Mouse (Mus musculus): Measurements from ENCODE around the gene Gm20388.

The Gm20388 gene

DNA sequence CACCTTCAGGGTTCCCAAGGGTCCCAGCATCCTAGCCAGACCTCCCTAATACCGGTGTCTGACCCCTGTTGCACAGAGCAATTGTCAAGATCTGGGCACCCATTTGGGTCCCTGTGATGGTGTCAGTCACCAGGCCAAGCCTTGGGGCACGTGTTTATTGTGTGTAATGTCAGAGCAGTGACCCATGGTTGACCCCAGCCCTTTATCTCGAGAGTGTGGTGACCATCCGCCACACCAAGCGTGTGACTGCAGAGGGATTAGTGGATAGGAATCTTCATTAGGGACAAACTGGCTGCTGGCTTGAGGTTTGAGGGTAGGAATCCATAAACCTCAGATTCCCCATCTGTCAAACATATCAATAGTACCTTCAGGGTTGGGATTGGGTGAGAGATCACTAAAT is 2758.7 kb downstream of the Gm20388 start:
- DNase-seq (ENCODE audit: low read depth, low spot score), result no peak

DNA sequence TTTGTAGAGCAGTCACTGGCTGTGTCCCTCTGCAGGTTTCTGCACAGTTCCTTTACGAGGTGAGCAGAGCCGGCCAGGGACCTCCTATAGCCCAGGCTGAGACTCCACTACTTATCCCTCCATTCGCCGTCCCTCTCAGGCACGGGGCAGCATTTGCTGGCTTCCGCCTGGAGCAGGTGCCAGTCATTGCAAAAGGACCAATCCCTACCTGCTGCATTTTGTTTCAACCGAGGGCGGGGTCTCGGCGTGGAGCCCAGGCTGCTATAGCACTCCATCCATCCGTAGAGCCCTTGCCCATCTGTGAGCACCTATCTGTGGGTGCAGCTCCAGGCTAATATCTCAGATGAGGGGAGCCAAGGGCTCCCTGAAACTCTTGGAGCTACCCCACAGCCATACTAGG is 2759.4 kb downstream of the Gm20388 start:
- no peak for DNase-seq (ENCODE audit: low read depth, low spot score)

DNA sequence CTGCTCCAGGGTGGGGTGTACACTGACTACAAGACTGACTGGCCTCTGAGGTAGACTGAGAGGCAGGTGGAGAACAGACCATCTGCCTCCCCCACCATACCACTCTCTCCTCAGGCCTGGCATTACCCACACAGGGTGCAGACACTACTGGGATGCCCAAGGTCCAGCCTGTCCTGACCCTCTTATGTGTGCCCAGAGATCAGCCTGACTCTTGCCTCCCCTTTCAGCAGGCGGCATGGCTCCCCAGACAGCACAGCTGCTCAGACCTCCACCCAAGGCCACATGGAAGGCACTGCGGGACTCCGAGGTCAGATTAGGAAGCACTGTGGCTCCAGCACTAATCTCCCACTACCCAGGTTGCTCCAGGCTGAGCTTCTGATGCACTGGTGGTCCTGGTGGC is 2760.1 kb downstream of the Gm20388 start:
- DNase-seq (ENCODE audit: low read depth, low spot score), result no peak

DNA sequence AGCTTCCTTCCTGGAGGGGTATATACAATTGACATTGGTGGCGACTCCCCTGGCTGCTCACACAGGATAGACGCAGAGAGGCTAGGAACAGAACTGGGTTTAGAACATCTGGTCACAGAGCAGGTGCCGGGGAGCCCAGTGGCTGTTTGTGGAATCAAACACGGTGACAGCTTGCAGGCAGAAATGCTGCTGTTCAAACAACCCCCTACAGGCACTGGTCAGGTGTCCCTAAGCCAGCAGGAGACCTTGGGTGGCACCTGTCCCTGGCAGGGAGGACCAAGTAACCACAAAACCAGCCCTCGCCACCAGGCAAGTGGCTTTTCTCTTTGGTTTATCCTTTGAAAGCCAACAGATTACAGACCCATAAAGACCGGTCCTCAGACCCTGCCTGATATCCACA is 2761.3 kb downstream of the Gm20388 start:
- no peak for DNase-seq (ENCODE audit: low read depth, low spot score)

DNA sequence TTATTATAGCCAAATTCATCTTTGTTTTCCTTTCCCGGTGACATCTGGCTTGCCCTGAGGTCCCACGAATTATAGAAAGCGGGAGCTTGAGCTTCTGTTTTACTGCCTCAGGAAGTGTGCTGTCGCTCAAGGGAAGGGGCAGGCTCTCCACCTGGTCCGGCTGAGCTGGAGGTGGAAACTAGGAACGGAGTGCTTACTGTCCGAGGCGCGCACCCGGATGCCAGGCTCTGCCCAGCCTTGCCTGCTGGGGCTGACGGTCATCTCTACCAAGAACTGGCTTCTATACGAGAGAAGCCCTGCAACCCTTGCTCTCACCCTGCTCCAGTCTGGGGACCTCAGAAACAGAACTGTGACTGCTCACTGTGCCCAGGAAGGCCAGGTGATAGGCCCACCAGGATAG is 2763.3 kb downstream of the Gm20388 start:
- DNase-seq (ENCODE audit: low read depth, low spot score), result no peak

DNA sequence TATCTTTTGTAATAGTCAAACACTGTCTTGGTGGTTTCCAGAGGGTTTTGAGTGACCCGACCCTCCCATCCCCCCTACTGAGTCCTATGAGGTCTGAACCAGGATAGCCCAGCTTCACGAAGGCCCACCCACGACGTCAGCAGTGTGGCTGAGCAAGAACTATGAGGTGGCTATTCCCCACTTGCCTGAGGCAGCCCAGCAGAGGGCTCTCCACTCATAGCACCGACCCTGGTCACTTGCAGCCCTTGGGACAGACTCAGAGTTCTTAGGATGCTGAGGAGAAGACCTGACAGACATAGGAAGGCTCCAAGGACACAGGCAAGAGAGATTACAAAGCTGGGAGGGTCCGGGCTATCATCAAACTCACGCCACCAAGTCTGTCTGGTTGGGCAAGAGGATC is 2764.4 kb downstream of the Gm20388 start:
- DNase-seq (ENCODE audit: low read depth, low spot score), result no peak

DNA sequence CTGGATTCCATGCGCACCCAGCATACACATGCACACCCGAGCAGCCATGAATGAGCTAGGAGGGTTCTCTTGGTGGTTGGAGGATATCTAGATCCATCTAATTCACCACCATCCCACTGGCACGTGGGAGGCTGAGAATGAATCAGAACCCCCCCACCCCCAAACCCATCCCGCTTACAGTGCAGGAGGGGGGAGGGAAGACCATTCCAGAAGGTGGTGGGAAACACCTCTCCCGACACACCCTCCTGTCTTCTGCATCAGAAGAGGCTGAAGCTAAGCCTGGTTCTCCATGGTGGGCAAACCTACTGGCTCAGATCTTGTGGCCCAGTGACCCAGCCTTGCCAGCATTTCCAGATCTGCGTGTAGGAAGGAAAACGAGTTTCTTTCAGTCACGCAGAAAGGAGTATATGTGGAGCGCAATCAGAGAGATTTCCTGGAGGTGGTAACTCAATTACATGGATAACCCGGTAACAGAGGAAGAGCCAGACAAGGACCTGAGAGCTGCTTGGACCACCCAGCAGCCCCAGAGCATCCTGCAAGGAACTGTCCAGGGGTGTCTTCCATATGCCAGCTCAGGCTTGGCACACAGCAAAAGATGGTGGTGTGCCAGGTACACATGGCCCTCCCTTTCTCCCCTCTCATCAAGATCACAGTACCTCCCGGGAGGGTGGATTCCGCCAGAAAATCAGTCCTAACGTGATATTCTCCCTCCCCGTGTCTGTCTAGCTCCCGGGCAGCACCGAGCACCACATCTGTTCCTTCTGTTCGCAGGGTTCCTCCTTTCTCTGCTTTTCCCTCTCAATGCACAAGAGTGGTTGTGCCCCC is 2765.2 kb downstream of the Gm20388 start:
- no peak for DNase-seq (ENCODE audit: low read depth, low spot score)

DNA sequence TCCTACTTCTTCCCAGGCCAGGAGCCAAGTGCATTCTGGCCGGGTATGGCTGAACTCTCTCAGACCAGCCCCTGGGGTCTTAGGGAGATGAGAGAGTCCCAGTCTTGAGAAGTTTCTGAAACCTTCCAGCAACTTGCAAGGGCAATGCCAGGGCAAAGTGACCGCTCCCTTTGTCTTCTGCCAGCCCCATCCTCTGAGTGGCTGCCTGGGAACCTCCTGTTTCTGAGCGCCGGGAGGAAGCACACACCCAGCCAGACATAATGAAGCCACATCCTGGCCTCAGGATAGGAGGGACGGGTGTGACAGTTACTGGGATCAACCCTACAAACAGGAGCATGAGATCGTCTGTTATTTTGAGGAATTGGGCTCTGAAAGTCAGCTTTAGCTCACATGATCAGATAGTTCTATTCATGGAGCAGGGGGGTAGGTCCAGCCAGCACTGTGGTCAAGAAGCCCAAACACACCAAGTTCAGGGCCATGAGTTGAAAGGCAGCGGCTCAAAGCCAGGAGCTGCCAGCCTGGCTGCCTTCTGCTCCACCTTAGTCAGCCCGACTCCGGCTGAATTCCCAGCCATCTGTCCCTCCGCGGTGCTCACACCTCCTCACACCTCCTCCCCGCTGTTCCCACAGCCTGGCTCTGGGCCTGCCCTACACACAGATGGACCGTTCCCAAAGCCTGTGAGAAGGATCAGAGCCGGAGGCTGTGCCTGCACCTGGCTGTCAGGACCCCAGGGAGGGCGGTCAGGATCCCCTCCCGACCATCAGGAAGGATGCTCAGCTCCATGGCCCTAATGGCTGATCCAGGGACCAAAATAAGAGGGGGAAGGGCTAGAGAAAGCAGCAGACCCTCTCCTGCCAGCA is 2766.2 kb downstream of the Gm20388 start:
- no peak for DNase-seq (ENCODE audit: low read depth, low spot score)

DNA sequence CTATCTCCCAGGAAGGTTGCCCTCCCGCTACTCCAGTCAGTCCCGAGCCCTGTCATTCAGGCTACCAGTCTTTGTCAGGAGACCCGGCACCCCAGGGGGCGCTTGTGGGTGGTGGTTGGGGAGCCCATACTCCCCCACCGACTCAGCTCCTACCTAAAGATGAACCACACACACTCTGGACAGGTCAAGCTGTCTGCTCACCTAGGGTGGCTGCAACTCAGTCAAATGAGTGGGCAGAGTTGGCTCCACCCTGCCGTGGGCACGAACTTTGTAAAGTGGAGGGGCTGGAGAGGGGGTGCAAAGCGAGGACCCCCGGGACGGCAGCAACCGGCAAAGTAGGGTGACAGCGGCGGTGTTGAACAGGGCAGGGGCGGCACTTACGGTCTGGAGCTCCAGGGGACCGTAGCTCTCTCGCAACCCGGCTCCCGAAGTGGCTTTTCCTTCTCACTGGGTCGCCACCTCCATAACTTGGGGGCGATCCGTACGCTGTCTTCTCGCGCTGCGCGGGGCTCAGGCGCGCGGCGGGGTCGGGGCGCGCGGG is 2766.9 kb downstream of the Gm20388 start:
- no peak for DNase-seq (ENCODE audit: low read depth, low spot score)

DNA sequence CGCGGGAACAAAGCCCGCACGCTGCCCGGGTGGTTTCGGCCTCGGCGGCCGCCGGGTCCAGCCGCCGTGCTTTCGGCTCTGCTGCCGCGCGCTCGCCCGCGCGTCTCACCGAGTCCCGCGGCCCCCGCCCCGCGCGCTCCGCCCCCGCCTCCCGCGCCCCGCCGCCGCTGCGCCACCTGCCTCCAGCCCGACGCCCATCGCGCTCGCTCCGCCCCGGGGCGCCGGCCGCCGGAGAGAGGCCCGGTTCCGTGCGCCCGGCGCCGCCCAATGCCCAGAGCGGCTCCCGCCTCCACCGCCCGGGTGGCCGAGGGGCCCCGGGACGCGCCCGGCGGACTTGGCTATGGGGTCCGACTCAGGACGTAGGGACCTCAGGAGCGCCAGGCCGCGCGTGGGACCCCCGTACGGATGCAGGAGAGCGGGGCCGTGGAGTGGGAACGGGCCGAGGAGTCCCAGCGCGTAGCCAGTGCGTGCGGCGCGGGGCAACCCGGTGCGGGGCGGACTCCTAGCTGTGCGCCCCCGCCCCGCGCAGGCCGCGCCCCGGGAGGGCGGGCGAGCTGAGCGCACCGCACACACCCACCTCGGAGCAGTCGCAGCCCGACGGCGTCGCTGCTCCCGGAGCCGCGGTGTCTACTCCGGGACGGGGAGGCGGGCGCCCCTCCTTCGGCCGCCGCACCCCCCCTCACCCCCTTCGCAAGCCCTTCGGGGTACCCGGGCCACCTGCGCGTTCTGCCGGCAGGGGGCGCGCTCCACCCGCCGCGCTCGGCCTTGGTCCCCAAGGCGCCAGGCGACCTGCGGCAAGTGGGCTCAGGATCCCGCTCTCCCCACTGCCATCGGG is 2767.6 kb downstream of the Gm20388 start:
- DNase-seq (ENCODE audit: low read depth, low spot score), result peak; percentile 65

DNA sequence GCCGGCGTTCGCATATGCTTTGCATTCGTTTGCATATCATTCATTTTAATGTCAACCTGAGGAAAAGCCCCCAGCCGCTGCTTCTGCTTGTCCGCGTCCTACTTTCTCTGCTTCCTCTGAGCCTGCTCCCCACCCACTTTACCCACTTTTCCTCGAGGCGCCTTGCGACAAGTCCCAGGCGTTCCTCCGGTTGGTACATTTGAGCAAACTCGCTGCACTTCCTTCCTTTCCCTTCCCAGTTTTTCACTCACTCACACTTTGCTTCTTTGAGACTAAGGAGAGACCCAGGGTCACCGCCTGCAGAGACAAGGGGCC is 2768.2 kb downstream of the Gm20388 start:
- no peak for DNase-seq (ENCODE audit: low read depth, low spot score)

DNA sequence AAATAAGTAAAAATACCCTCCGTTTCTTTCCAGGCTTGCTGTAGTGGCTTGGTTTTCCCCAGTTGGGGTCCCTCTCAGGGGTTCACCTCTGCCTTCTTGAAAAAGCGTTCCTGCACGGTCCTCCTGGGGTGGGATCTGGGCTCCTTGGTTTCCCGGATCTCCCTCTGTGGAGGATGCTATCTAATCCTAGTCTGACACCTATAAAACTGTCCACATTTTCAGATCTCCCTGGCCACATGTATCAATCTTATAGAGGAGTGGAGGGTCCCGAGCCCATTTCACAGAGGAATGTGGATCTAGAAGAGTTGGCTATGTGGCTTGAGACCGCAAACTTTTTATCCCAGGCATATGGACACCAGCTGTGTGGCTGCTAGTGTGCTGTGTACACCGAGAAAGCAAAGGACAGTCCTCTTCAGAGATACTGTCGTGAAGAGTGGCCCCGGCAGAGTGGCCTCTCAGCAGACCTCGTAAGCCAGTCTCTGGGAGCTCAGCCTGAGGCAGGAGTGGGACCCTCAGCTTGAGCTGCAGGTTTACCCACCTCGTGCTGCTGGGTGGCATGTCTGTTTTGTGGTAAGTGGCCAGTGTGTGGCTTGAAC is 2768.8 kb downstream of the Gm20388 start:
- no peak for DNase-seq (ENCODE audit: low read depth, low spot score)

DNA sequence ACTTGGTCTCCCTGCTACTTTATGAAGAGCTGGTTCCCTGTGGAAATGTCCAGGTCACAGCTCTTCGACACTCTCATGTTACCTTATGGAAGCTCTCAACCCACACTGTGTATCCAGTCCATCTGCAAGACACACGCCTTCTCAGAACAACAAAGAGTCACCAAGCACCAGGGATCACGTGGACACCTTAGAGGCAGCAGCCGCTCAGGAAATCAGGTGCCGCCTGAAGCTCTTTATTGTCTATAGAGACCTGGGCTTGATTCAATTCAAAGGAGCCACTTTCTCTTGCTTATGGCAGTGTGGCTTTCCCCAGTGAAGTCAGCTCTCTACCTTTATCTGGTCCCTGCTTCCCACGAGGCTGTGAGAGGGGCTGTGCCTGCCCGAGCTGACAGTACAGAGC is 2769.5 kb downstream of the Gm20388 start:
- no peak for DNase-seq (ENCODE audit: low read depth, low spot score)

DNA sequence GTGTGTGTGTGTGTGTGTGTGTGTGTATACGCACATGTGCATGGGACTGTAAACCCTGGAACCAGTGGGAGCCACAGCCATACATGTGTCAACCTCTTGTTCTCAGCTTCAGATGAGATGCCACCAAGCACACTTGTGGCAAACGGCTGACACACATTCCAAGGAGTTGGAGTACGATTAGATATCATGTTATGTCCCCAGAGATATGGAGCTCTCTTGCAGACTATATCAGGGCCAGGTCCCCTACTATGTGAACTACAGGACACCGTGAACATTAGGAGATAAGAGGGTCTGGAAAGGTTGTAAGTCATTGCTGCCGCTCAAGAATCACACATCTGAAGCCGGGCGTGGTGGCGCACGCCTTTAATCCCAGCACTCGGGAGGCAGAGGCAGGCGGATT is 2772.2 kb downstream of the Gm20388 start:
- DNase-seq (ENCODE audit: low read depth, low spot score), result no peak

DNA sequence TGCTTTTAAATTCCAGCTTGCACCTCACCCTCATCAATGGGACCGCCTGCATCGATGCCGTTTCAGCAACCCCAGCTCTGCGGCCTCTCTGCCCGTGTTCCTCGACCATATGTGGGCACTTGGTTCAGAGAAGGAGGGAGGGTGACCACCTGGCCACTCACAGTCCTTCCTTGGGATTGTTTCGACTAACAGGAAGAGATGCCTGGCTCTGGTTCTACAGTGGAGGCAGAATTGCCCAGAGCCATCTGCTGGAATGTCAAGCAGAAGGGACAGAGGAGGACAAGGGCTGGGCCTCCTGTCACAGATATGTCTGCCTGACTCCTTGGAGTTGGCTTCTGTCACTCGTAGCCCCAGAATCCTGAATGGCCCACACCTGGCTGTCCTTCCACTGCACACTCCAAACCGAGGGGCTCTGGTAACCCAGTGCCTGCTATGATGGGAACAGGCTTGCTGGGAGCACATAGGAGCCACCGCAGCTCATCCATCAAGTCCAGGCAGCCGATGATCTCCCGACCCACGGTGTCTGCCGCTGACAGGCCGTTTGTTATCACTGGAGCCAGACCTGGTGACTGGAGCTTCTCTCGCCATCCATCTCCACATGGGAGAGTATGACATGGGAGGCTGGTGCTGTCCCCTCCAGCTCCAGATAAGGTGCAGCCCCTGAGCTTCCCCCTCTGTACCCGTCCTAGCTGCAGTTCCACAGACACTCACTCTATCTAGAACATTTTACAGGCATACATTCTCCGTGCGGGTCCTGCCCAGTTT is 2774.6 kb downstream of the Gm20388 start:
- DNase-seq (ENCODE audit: low read depth, low spot score), result peak; percentile 75

DNA sequence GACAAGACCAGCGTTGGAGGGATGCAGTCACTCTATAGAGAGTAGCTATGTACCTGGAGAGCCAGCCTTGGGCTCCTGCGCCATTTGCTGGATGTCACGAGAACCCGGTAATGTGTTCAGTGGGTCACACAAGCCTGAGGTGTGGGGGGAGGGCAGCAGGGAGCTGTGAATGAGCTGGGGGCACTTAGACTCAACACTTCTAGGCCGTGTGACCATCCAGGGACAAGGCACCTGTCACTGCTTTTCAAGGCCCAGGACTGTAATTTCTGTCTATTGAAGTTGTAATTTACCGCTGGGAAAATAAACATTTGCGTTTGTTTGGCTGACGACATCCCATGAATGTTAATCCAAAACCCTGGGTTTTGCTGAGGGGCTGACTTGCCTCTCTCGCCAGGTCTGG is 2776.2 kb downstream of the Gm20388 start:
- DNase-seq (ENCODE audit: low read depth, low spot score), result no peak

DNA sequence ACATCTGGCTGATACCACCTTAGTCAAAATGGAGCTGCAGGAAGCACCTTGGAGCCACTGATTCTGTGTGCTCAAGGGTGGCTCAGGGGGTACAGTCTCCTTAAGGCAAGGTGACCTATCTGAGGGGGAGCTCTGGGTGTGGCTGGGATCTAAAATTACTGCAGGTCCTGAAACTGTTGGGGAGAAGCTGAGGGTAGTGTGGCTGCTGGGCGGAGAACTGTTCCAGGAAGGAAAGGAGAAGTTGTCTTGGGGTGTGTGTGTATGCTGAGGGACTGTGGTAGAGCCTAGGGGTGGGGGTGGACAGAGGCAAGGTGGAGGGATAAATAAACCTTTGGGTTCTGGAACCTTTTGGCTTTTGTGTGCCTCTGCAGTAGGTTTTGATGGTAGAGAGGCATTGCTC is 2778.7 kb downstream of the Gm20388 start:
- DNase-seq (ENCODE audit: low read depth, low spot score), result no peak

DNA sequence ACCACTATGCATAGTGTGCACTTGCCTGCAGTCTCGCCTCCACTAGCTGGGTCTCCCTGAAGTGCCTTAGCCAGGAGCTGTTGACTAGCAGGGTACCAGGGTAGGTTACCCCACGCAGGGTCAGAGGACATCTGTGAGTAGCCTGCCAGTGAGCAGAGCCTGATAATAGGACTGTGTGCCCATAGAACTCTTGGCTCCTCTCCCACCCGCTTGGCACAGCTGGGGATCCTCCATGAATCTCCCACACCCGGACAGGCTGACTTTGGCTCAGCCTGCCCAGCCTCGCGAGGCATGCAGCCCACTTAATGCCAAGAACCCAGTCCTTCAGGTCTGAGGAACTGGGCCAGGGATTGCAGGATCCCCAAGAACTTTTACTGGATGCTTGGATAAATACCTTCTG is 2780.4 kb downstream of the Gm20388 start:
- no peak for DNase-seq (ENCODE audit: low read depth, low spot score)

DNA sequence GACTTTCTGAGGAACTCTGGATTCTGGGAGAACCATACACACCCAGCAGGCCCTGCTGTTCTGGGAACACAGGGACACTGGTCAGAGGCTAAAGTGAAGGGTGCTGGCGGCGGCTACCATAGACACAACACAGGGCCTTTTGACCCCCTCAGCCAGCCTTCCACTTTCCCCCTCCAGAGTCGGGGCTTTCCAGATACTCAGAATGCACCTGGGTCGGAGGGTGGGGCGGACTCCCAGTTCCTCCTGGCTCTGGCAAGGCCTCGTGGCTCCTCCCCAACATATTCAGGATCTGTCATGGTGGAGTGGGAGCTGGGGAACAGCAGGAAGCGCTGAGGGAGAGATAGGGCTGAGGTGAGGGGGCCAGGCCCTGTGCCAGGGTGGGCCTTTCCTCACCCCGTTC is 2781.5 kb downstream of the Gm20388 start:
- DNase-seq (ENCODE audit: low read depth, low spot score), result no peak

DNA sequence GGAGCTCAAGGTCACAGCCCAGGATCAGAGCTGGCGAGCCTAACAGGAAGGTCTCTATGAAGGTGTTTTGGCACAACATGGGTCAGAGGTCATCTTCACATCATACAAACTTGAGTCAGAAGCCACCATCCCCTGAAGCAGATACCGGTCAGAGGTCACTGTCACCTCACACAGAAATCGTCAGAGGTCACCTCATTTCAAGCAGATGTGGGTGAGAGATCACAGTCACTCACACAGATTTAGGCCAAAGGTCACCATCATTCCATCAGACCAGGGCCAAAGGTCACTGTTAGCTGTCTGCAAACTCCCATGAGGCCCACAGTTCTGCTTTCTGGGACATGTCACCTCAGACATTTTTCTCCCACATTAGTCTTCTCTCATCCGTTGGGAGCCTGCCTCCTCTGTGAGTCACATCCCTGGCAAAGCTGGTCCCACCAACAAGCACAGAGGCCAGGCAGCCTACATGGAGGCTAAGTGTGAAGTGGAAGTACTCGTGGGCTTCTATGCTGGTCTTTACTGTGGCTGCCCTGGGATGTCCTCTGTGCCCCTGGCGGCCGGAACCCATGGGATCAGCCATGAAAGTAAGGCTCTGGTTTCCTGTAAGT is 2784.9 kb downstream of the Gm20388 start:
- no peak for DNase-seq (ENCODE audit: low read depth, low spot score)

All from c-Kit-negative CD71-positive TER-119-positive erythroid progenitor cells, embryonic 14.5 days (primary cell).